Mouse (Mus musculus): ENCODE measurements at regions not wholly inside any gene's neighbourhood (a gene's known extent, or its start where the extent isn't known, plus 50 kb on each side); places are given as distances from the start of the nearest gene placed in this dataset. TPM values are rescaled to one million over a fixed set of nuclear protein-coding genes. Genes with fewer than 3 reads are reported as not detected.

- no peaks in the 10 kb centered on the region for H3K27me3 ChIP-seq
- no peak overlapping the region for H3K4me3 ChIP-seq (replicated peaks)
- H3K27ac ChIP-seq: no peak overlapping the region
- H3K9me3 ChIP-seq: no peaks in the 10 kb centered on the region
- no peaks in the 10 kb centered on the region for H3K36me3 ChIP-seq
- 92% methylated on average over 2 of the region's 2 CpGs for WGBS
- no peak overlapping the region for H3K9ac ChIP-seq (replicated peaks)
- H3K4me2 ChIP-seq: no peak overlapping the region
- ATAC-seq (ENCODE audit: insufficient number of reproducible peaks, insufficient read depth, low FRiP score, low TSS enrichment, low read depth): no peak
- no peaks in the 10 kb centered on the region for H3K4me1 ChIP-seq (replicated peaks)
These were observed 68.5 kb upstream of the Arg1 start for GRCm38 (mm10) chr10:24995751-24996150.

GRCm38 (mm10) chr10:24989965-24990653, 62.8 kb upstream of the Arg1 start:
- no peaks in the 10 kb centered on the region for H3K27me3 ChIP-seq
- 90% methylated on average over 2 of the region's 2 CpGs for WGBS

GRCm38 (mm10) chr10:24984801-24985200, 57.5 kb upstream of the Arg1 start:
- Histone ChIP-seq H3K9me3 (peaks cover 6% of the 10 kb centered on the region; the same call in 1 of the 2 replicates), H3K4me2 (no peak overlapping the region), H3K4me3 (replicated peaks) (no peak overlapping the region), H3K9ac (replicated peaks) (no peak overlapping the region), H3K36me3 (no peaks in the 10 kb centered on the region), H3K4me1 (replicated peaks) (no peaks in the 10 kb centered on the region), H3K27me3 (no peaks in the 10 kb centered on the region), H3K27ac (no peak overlapping the region)
- WGBS: 90% methylated on average over 4 of the region's 4 CpGs
- ATAC-seq (ENCODE audit: insufficient number of reproducible peaks, insufficient read depth, low FRiP score, low TSS enrichment, low read depth): no peak

More at GRCm38 (mm10) chr10:24989965-24990653, 62.8 kb upstream of the Arg1 start:
- no peak for ATAC-seq (ENCODE audit: insufficient number of reproducible peaks, insufficient read depth, low FRiP score, low TSS enrichment, low read depth)
- Histone ChIP-seq H3K27ac (no peak overlapping the region), H3K9me3 (no peaks in the 10 kb centered on the region), H3K4me3 (replicated peaks) (no peak overlapping the region), H3K4me2 (no peak overlapping the region), H3K9ac (replicated peaks) (no peak overlapping the region), H3K4me1 (replicated peaks) (no peaks in the 10 kb centered on the region), H3K36me3 (no peaks in the 10 kb centered on the region)

GRCm38 (mm10) chr10:24981763-24982162, 54.5 kb upstream of the Arg1 start:
- no peak overlapping the region for H3K4me3 ChIP-seq (replicated peaks)
- no peaks in the 10 kb centered on the region for H3K27me3 ChIP-seq
- no peak overlapping the region for H3K9ac ChIP-seq (replicated peaks)
- peaks cover 6% of the 10 kb centered on the region; the same call in 1 of the 2 replicates for H3K9me3 ChIP-seq
- no peak overlapping the region for H3K4me2 ChIP-seq
- no peak for ATAC-seq (ENCODE audit: insufficient number of reproducible peaks, insufficient read depth, low FRiP score, low TSS enrichment, low read depth)
- no peak overlapping the region for H3K27ac ChIP-seq
- no peaks in the 10 kb centered on the region for H3K4me1 ChIP-seq (replicated peaks)
- no peaks in the 10 kb centered on the region for H3K36me3 ChIP-seq
- WGBS: 90% methylated on average over 3 of the region's 3 CpGs

Small RNA genes lying in the stretch of these regions (microRNA-seq; reads per million reads assigned to microRNA genes)
- gene Gm22566: not detected

All from limb, embryonic 12.5 days (tissue).